Mouse (Mus musculus) WW6 (cell line): ENCODE results near the gene Ptprk.

Experiments used
- DNase-seq: peaks from one replicate; pipeline ENCODE4 v3.0.0-alpha.2; 2013; ENCODE audit warnings: low read depth, low spot score

Gene Ptprk

GRCm38 (mm10) chr10:28074653-28075451, at the start of gene Ptprk:
Gene Ptprk, plus strand, starts transcription at chr10:28074820.
- DNase-seq = peak; percentile 81

- no peak for DNase-seq
These were observed 46.8 kb upstream of the Ptprk start for GRCm38 (mm10) chr10:28027791-28028190.

- DNase-seq = no peak
These were observed 38.2 kb upstream of the Ptprk start for GRCm38 (mm10) chr10:28036456-28036855.

GRCm38 (mm10) chr10:28054764-28055163, 19.9 kb upstream of the Ptprk start:
- DNase-seq = no peak

- no peak for DNase-seq
These were observed 15.4 kb upstream of the Ptprk start for GRCm38 (mm10) chr10:28059222-28059621.

GRCm38 (mm10) chr10:28067997-28068396, 6.6 kb upstream of the Ptprk start:
- DNase-seq = no peak

GRCm38 (mm10) chr10:28073991-28074652, 498 bp upstream of the Ptprk start:
- DNase-seq = no peak

- no peak for DNase-seq
These were observed 943 bp downstream of the Ptprk start for GRCm38 (mm10) chr10:28075491-28076035.

- DNase-seq = no peak
These were observed 1.6 kb downstream of the Ptprk start for GRCm38 (mm10) chr10:28076036-28076855.

- DNase-seq = no peak
These were observed 3.6 kb downstream of the Ptprk start for GRCm38 (mm10) chr10:28078270-28078669.

GRCm38 (mm10) chr10:28081221-28081620, 6.6 kb downstream of the Ptprk start:
- no peak for DNase-seq

GRCm38 (mm10) chr10:28083183-28083582, 8.6 kb downstream of the Ptprk start:
- DNase-seq = no peak

- no peak for DNase-seq
These were observed 9.0 kb downstream of the Ptprk start for GRCm38 (mm10) chr10:28083625-28084024.

GRCm38 (mm10) chr10:28087341-28087740, 12.7 kb downstream of the Ptprk start:
- DNase-seq = no peak

- DNase-seq = no peak
These were observed 13.1 kb downstream of the Ptprk start for GRCm38 (mm10) chr10:28087749-28088148.

- DNase-seq = no peak
These were observed 21.4 kb downstream of the Ptprk start for GRCm38 (mm10) chr10:28096007-28096406.

- DNase-seq = no peak
These were observed 23.0 kb downstream of the Ptprk start for GRCm38 (mm10) chr10:28097637-28098036.

GRCm38 (mm10) chr10:28098923-28099322, 24.3 kb downstream of the Ptprk start:
- no peak for DNase-seq

- DNase-seq = no peak
These were observed 28.8 kb downstream of the Ptprk start for GRCm38 (mm10) chr10:28103406-28103906.

GRCm38 (mm10) chr10:28103924-28104323, 29.3 kb downstream of the Ptprk start:
- DNase-seq = no peak

- no peak for DNase-seq
These were observed 30.6 kb downstream of the Ptprk start for GRCm38 (mm10) chr10:28105247-28105646.
